Mouse (Mus musculus) kidney, adult 2 months (tissue): ENCODE data around the gene Vmn2r106.

Source experiments
- CTCF ChIP-seq: fragments of 200-500 bp; conservative IDR thresholded peaks from 2 replicates; pipeline ENCODE4 v1.5.1; 2011; ENCODE audit warnings: low read depth, mild to moderate bottlenecking, control low read depth, low read length, moderate library complexity, mixed read lengths; ENCODE audit not compliant: insufficient read depth, insufficient read length
- POLR2A ChIP-seq: fragments of 200-500 bp; IDR thresholded peaks from one replicate; pipeline ENCODE4 v1.6.1; 2011; ENCODE audit warnings: low read depth, low read length, control low read depth

- TF ChIP-seq POLR2A = no peak
- no peak for TF ChIP-seq CTCF
These were observed 29.8 kb downstream of the Vmn2r106 start for GRCm38 (mm10) chr17:20255522-20255921.
